Mouse (Mus musculus) stomach, postnatal 0 days (tissue): ENCODE measurements around the gene Gm42669.

Experiments
- CTCF ChIP-seq: IDR thresholded peaks from 2 replicates; pipeline ENCODE4 v1.5.1; 2016; ENCODE audit warnings: antibody characterized with exemption, low read depth, mild to moderate bottlenecking, moderate library complexity
- EP300 ChIP-seq: optimal IDR thresholded peaks from 2 replicates; pipeline ENCODE3; 2016; ENCODE audit warnings: antibody characterized with exemption

- TF ChIP-seq EP300 (no peak), CTCF (no peak)
These were observed 14.5 kb downstream of the Gm42669 start for GRCm38 (mm10) chr5:107521897-107522296.
